Mouse (Mus musculus) gastrocnemius, adult 18-20 months (tissue): Measurements from ENCODE around the gene Espn. TPM values are rescaled to one million over a fixed set of nuclear protein-coding genes. Genes with fewer than 3 reads are reported as not detected.

Experiments
- DNase-seq: peaks from one replicate; pipeline ENCODE4 v3.0.0; 2021; ENCODE audit warnings: low spot score
- total RNA-seq, 2 experiments: library from RNA; stranded (reverse); gene quantifications; 2 replicates each; pipeline ENCODE4 v1.2.3; 2021

The Espn gene
- total RNA-seq, 2 experiments from 2014 or later: 0.36 to 0.59 TPM

DNA sequence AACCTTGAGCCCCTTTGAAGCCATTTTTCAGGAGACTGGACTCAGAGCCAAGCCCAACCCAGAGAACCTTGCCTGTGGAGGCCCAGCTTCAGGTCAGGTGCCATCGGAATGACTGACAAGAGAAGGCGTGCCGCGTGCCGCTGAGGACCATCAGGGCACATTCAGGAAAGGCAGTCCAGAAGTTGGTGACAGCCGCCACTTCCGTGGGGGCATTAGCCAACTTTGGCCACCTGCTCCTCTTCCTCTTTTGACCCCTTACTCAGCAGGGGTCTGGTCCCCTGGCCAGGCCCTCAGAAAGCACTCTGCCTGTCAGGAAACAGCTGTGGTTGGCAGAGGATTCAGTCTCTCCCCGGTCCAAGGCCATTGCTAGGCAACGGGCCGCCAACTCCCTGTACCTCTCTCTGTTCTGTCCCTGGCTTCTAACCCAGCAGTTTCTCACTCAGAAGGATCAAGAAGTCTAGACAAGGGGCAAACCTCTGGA, 80.0 kb downstream of the Espn start, which contains the start of gene Plekhg5:
TSS of gene Plekhg5 (plus strand) at position 378 of the 481 bp plus-strand sequence.
- DNase-seq: peak; percentile 56

DNA sequence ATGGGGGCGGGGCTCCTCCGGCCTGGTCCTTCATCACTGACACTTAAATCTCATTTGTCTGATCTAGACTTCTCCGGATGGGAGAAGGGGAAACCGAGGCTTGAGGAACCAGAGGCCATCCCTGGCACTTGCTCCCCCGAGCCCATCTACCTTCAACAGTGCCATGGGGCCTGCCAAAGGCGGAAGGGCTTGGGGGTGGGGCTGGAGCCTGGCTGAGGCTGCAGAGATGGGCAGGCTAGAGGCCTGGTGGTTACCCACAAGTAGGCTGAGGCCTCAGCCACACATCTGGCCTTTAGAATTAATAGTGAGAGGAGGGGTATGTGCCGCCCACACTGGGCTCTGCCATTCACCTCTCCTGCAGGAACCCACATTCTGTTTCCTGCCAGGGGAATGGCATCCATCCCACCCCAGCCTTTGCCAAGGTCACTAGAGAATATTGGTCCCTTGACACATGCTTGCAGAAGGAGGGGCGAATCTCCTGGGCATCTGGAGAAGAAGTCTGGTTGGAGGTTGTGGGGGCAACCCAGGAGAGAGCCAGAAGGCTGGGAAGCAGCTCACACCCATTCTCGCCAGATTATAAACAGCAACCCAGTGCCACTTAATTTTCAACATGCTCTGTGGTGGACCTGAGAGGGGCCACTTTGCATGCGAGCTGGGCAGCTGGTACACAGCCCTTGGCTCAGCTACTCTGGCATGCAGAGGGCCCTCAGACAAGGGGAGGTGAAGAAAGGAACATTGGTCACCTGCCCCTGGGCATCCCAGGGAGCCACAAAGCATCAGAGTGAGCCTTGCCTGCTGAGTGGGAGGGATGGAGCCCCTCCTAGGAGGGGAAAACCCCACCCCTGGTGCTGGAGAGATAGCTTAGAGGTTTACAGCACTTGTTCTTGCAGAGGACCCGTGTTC, 81.4 kb downstream of the Espn start:
- no peak for DNase-seq

Other genes with a start within 250 kb of the Espn start
- gene Dnajc11, start 218.7 kb downstream of the Espn start, total RNA-seq: 10 to 100 TPM; 47.9 to 52.6 TPM
- gene Thap3, start 163.4 kb downstream of the Espn start, total RNA-seq: 10 to 100 TPM; 30.0 to 33.3 TPM
- gene Phf13, start 156.1 kb downstream of the Espn start, total RNA-seq: 1 to 10 TPM; 4.6 to 4.7 TPM
- gene Klhl21, start 143.6 kb downstream of the Espn start, total RNA-seq: 100 to 1,000 TPM in 1 of 2 experiments, 10 to 100 TPM in 1; 98.5 to 113 TPM
- gene Zbtb48, start 124.7 kb downstream of the Espn start, total RNA-seq: 1 to 10 TPM; 2.2 to 3.1 TPM
- gene Tas1r1, start 113.8 kb downstream of the Espn start, total RNA-seq: under 1 TPM; 0.52 to 0.91 TPM
- gene Nol9, start 113.0 kb downstream of the Espn start, total RNA-seq: 1 to 10 TPM; 8.7 to 9.5 TPM
- gene Plekhg5, start 79.9 kb downstream of the Espn start, total RNA-seq: 1 to 10 TPM; 5.0 to 6.5 TPM
- gene Tnfrsf25, start 36.4 kb downstream of the Espn start, total RNA-seq: 1 to 10 TPM; 1.0 to 1.8 TPM
- gene Hes2, start 6.5 kb upstream of the Espn start, total RNA-seq: not detected
- gene Acot7, start 25.8 kb upstream of the Espn start, total RNA-seq: 10 to 100 TPM; 16.2 to 18.8 TPM
- gene Gpr153, start 121.9 kb upstream of the Espn start, total RNA-seq: 1 to 10 TPM; 3.4 to 4.5 TPM
- gene Hes3, start 139.3 kb upstream of the Espn start, total RNA-seq: not detected
- gene Icmt, start 144.9 kb upstream of the Espn start, total RNA-seq: 10 to 100 TPM; 19.8 to 19.9 TPM
- not detected for gene Rnf207, start 166.6 kb upstream of the Espn start, total RNA-seq
- gene Rpl22, start 173.4 kb upstream of the Espn start, total RNA-seq: 100 to 1,000 TPM; 249 to 251 TPM
- under 1 TPM in 1 of 2 experiments, not detected in 1; 0.12 TPM for gene Chd5, start 186.3 kb upstream of the Espn start, total RNA-seq